Mouse (Mus musculus): ENCODE results near the gene Rrp9. TPM values are rescaled to one million over a fixed set of nuclear protein-coding genes. Genes with fewer than 3 reads are reported as not detected.
"Not testable (repeated sequence)": the region's sequence is repeated elsewhere in the genome, so short reads cannot be mapped to it uniquely, and the experiment has no call there.

Gene Rrp9
- polyA plus RNA-seq, 1 experiment from 2014 or later: 40.2 TPM

GRCm38 (mm10) chr9:106476924-106477484 is 1.2 kb downstream of the Rrp9 start, which contains the start of gene Parp3:
Gene Parp3, minus strand, starts transcription at chr9:106476949.
- Histone ChIP-seq H3K4me2 (peak within 1 kb of the TSS; percentile 92), H3K4me1 (peaks cover 47% of the 10 kb centered on the region), H3K9ac (peak within 1 kb of the TSS; percentile 54), H3K27ac (peak within 1 kb of the TSS; percentile 87), H3K4me3 (peak within 1 kb of the TSS; percentile 82), H3K27me3 (peaks cover 3% of the 10 kb centered on the region; the same call in 1 of the 2 replicates), H3K36me3 (peaks cover 28% of the 10 kb centered on the region), H3K9me3 (no peaks in the 10 kb centered on the region)
- peak; percentile 97 for ATAC-seq (ENCODE audit: insufficient number of reproducible peaks, low FRiP score, low TSS enrichment, low read depth)
- under 1% methylated on average over 41 of the region's 41 CpGs for WGBS

GRCm38 (mm10) chr9:106477649-106478048 is 1.9 kb downstream of the Rrp9 start:
- Histone ChIP-seq H3K27me3 (peaks cover 3% of the 10 kb centered on the region; the same call in 1 of the 2 replicates), H3K9ac (peak overlapping the region; percentile 54)

GRCm38 (mm10) chr9:106478101-106478500 is 2.3 kb downstream of the Rrp9 start:
- no peak overlapping the region for H3K27ac ChIP-seq
- peak overlapping the region; percentile 92 for H3K4me2 ChIP-seq
- 80% methylated on average over 9 of the region's 9 CpGs for WGBS
- H3K9ac ChIP-seq: no peak overlapping the region
- peaks cover 1% of the 10 kb centered on the region; the same call in 1 of the 2 replicates for H3K27me3 ChIP-seq
- peak overlapping the region; percentile 82 for H3K4me3 ChIP-seq
- H3K36me3 ChIP-seq: peaks cover 34% of the 10 kb centered on the region
- H3K4me1 ChIP-seq: peaks cover 43% of the 10 kb centered on the region
- ATAC-seq (ENCODE audit: insufficient number of reproducible peaks, low FRiP score, low TSS enrichment, low read depth): no peak
- no peaks in the 10 kb centered on the region for H3K9me3 ChIP-seq

More at GRCm38 (mm10) chr9:106477649-106478048, 1.9 kb downstream of the Rrp9 start:
- H3K36me3 ChIP-seq: peaks cover 30% of the 10 kb centered on the region
- peak overlapping the region; percentile 82 for H3K4me3 ChIP-seq
- H3K27ac ChIP-seq: no peak overlapping the region
- H3K4me2 ChIP-seq: peak overlapping the region; percentile 92
- WGBS: 3% methylated on average over 16 of the region's 16 CpGs
- no peaks in the 10 kb centered on the region for H3K9me3 ChIP-seq
- peaks cover 43% of the 10 kb centered on the region for H3K4me1 ChIP-seq
- ATAC-seq (ENCODE audit: insufficient number of reproducible peaks, low FRiP score, low TSS enrichment, low read depth): no peak

GRCm38 (mm10) chr9:106480541-106480940 is 4.8 kb downstream of the Rrp9 start:
- no peak overlapping the region for H3K9ac ChIP-seq
- H3K9me3 ChIP-seq: no peaks in the 10 kb centered on the region
- no peak overlapping the region for H3K4me3 ChIP-seq
- no peak for ATAC-seq (ENCODE audit: insufficient number of reproducible peaks, low FRiP score, low TSS enrichment, low read depth)
- H3K4me2 ChIP-seq: no peak overlapping the region
- H3K4me1 ChIP-seq: peaks cover 26% of the 10 kb centered on the region
- H3K27ac ChIP-seq: no peak overlapping the region
- no peaks in the 10 kb centered on the region for H3K27me3 ChIP-seq
- 91% methylated on average over 7 of the region's 7 CpGs for WGBS
- H3K36me3 ChIP-seq: peaks cover 59% of the 10 kb centered on the region

- H3K36me3 ChIP-seq: peaks cover 64% of the 10 kb centered on the region
- no peaks in the 10 kb centered on the region for H3K9me3 ChIP-seq
- H3K9ac ChIP-seq: no peak overlapping the region
- no peak overlapping the region for H3K4me2 ChIP-seq
- H3K27me3 ChIP-seq: no peaks in the 10 kb centered on the region
- peaks cover 21% of the 10 kb centered on the region for H3K4me1 ChIP-seq
- no peak for ATAC-seq (ENCODE audit: insufficient number of reproducible peaks, low FRiP score, low TSS enrichment, low read depth)
- no peak overlapping the region for H3K27ac ChIP-seq
- WGBS: 95% methylated on average over 15 of the region's 15 CpGs
- H3K4me3 ChIP-seq: no peak overlapping the region
Observed at GRCm38 (mm10) chr9:106481075-106481474, 5.3 kb downstream of the Rrp9 start.

GRCm38 (mm10) chr9:106481676-106482075 is 5.9 kb downstream of the Rrp9 start:
- H3K9me3 ChIP-seq: no peaks in the 10 kb centered on the region
- H3K4me2 ChIP-seq: no peak overlapping the region
- H3K4me1 ChIP-seq: peaks cover 15% of the 10 kb centered on the region
- peaks cover 69% of the 10 kb centered on the region for H3K36me3 ChIP-seq
- H3K9ac ChIP-seq: no peak overlapping the region
- no peak overlapping the region for H3K27ac ChIP-seq
- no peak for ATAC-seq (ENCODE audit: insufficient number of reproducible peaks, low FRiP score, low TSS enrichment, low read depth)
- H3K4me3 ChIP-seq: no peak overlapping the region
- H3K27me3 ChIP-seq: no peaks in the 10 kb centered on the region
- 91% methylated on average over 13 of the region's 13 CpGs for WGBS

GRCm38 (mm10) chr9:106482578-106483115 is 6.9 kb downstream of the Rrp9 start:
- Histone ChIP-seq H3K4me1 (peaks cover 10% of the 10 kb centered on the region), H3K27me3 (no peaks in the 10 kb centered on the region), H3K27ac (no peak overlapping the region), H3K4me3 (no peak overlapping the region), H3K9ac (no peak overlapping the region), H3K36me3 (peaks cover 69% of the 10 kb centered on the region), H3K9me3 (no peaks in the 10 kb centered on the region), H3K4me2 (no peak overlapping the region)
- no peak for ATAC-seq (ENCODE audit: insufficient number of reproducible peaks, low FRiP score, low TSS enrichment, low read depth)
- whole genome bisulfite sequencing: 87% methylated on average over 17 of the region's 17 CpGs

- Histone ChIP-seq H3K4me2 (no peak overlapping the region), H3K4me1 (peaks cover 5% of the 10 kb centered on the region), H3K4me3 (no peak overlapping the region), H3K36me3 (peaks cover 69% of the 10 kb centered on the region), H3K9ac (no peak overlapping the region), H3K9me3 (no peaks in the 10 kb centered on the region), H3K27ac (no peak overlapping the region), H3K27me3 (no peaks in the 10 kb centered on the region)
- ATAC-seq (ENCODE audit: insufficient number of reproducible peaks, low FRiP score, low TSS enrichment, low read depth): 0 out of 2 replicates have a peak, but pooled peaks have one; percentile 19
- WGBS: 97% methylated on average over 10 of the region's 10 CpGs
Observed at GRCm38 (mm10) chr9:106483136-106483535, 7.4 kb downstream of the Rrp9 start.

- Histone ChIP-seq H3K27me3 (no peaks in the 10 kb centered on the region), H3K27ac (no peak overlapping the region), H3K4me1 (peaks cover under 1% of the 10 kb centered on the region; the same call in 1 of the 2 replicates), H3K36me3 (peaks cover 69% of the 10 kb centered on the region), H3K9ac (no peak overlapping the region), H3K4me2 (no peak overlapping the region), H3K9me3 (no peaks in the 10 kb centered on the region), H3K4me3 (no peak overlapping the region)
- ATAC-seq (ENCODE audit: insufficient number of reproducible peaks, low FRiP score, low TSS enrichment, low read depth): 0 out of 2 replicates have a peak, but pooled peaks have one; percentile 13
- WGBS: 90% methylated on average over 17 of the region's 17 CpGs
Observed at GRCm38 (mm10) chr9:106483606-106484005, 7.8 kb downstream of the Rrp9 start.

GRCm38 (mm10) chr9:106485076-106485475 is 9.3 kb downstream of the Rrp9 start:
- no peaks in the 10 kb centered on the region for H3K4me1 ChIP-seq
- WGBS: 80% methylated on average over 10 of the region's 10 CpGs
- no peaks in the 10 kb centered on the region for H3K9me3 ChIP-seq
- no peaks in the 10 kb centered on the region for H3K27me3 ChIP-seq
- H3K4me2 ChIP-seq: no peak overlapping the region
- no peak overlapping the region for H3K9ac ChIP-seq
- no peak for ATAC-seq (ENCODE audit: insufficient number of reproducible peaks, low FRiP score, low TSS enrichment, low read depth)
- peaks cover 61% of the 10 kb centered on the region for H3K36me3 ChIP-seq
- H3K27ac ChIP-seq: no peak overlapping the region
- H3K4me3 ChIP-seq: no peak overlapping the region

GRCm38 (mm10) chr9:106487602-106488001 is 11.8 kb downstream of the Rrp9 start:
- not testable (repeated sequence) for H3K27ac ChIP-seq; H3K9ac ChIP-seq; H3K9me3 ChIP-seq; H3K4me2 ChIP-seq; H3K4me1 ChIP-seq; H3K4me3 ChIP-seq; ATAC-seq (ENCODE audit: insufficient number of reproducible peaks, low FRiP score, low TSS enrichment, low read depth); H3K27me3 ChIP-seq
- 88% methylated on average over 6 of the region's 6 CpGs for WGBS
- H3K36me3 ChIP-seq: peaks cover 39% of the 10 kb centered on the region

- H3K4me2 ChIP-seq: no peak within 1 kb of the TSS
- WGBS: 94% methylated on average over 6 of the region's 6 CpGs
Observed at GRCm38 (mm10) chr9:106499667-106500066, 23.9 kb downstream of the Rrp9 start, which contains the start of gene Iqcf1. Gene Iqcf1, plus strand, starts transcription at chr9:106499967.

More at GRCm38 (mm10) chr9:106499667-106500066, 23.9 kb downstream of the Rrp9 start, which contains the start of gene Iqcf1:
- no peak within 1 kb of the TSS for H3K9ac ChIP-seq
- H3K36me3 ChIP-seq: no peaks in the 10 kb centered on the region
- H3K4me1 ChIP-seq: no peaks in the 10 kb centered on the region
- no peak for ATAC-seq (ENCODE audit: insufficient number of reproducible peaks, low FRiP score, low TSS enrichment, low read depth)
- no peak within 1 kb of the TSS for H3K27ac ChIP-seq
- H3K9me3 ChIP-seq: no peaks in the 10 kb centered on the region
- no peak within 1 kb of the TSS for H3K4me3 ChIP-seq
- H3K27me3 ChIP-seq: no peaks in the 10 kb centered on the region
